Mouse (Mus musculus): ENCODE results near the gene Agtpbp1. TPM values are rescaled to one million over a fixed set of nuclear protein-coding genes. Genes with fewer than 3 reads are reported as not detected.

Agtpbp1 gene
- polyA plus RNA-seq, 1 experiment from 2014 or later, result 44.7 TPM

DNA sequence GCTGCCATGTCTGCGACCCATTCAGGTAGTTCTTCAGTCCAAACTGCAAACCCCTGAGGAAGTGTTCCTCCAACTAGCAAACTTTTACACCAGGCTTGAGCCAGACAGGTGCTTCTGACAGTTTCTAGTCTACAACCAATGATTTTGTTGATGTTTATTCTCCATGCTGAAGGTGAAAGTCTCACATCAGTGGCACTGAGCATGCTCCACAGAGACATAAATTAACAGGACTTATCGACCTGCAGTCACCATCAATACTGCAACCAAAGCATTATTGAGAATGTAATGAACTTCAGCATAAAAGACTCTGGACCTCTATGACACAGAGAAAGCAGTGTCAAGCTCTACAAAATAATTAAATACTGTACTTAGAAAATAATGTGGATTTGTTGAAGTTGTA is 64.2 kb downstream of the Agtpbp1 start:
- no peaks in the 10 kb centered on the region for H3K9me3 ChIP-seq
- WGBS, result 86% methylated on average over 2 of the region's 2 CpGs
- no peaks in the 10 kb centered on the region for H3K4me1 ChIP-seq

DNA sequence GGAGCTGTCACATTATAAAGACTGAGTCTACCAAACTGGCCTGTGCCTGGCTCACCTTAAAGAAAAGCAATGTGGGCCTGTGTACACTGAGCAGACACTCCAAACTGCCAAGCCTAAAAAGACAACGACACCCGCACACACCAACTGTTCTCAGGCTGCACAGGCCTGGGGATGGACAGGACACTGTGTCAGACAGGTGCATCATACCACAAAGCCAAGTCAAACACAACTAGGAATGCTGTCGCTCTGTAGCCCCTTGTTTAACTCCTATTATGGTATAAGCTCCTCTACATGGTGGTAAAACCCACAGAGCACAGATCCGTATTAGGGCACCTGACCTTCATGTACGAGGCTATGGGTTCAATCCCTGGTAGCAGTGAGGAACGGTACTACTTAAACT is 65.5 kb downstream of the Agtpbp1 start:
- H3K4me1 ChIP-seq, result no peaks in the 10 kb centered on the region
- WGBS, result 93% methylated on average over 6 of the region's 6 CpGs
- peaks cover 12% of the 10 kb centered on the region; the same call in 1 of the 2 replicates for H3K36me3 ChIP-seq
- no peak overlapping the region for H3K9ac ChIP-seq
- H3K27me3 ChIP-seq (replicated peaks), result no peaks in the 10 kb centered on the region
- H3K27ac ChIP-seq, result no peak overlapping the region
- no peak overlapping the region for H3K4me3 ChIP-seq
- no peak overlapping the region for H3K4me2 ChIP-seq (replicated peaks)
- H3K9me3 ChIP-seq, result no peaks in the 10 kb centered on the region
- no peak for ATAC-seq (ENCODE audit: low FRiP score, low read depth)

More for the DNA sequence above, 64.2 kb downstream of the Agtpbp1 start:
- H3K27ac ChIP-seq, result no peak overlapping the region
- H3K27me3 ChIP-seq (replicated peaks), result no peaks in the 10 kb centered on the region
- no peak for ATAC-seq (ENCODE audit: low FRiP score, low read depth)
- no peak overlapping the region for H3K4me2 ChIP-seq (replicated peaks)
- H3K4me3 ChIP-seq, result no peak overlapping the region
- H3K9ac ChIP-seq, result no peak overlapping the region
- peaks cover 12% of the 10 kb centered on the region; the same call in 1 of the 2 replicates for H3K36me3 ChIP-seq

GRCm38 (mm10) chr13:59518016-59518415 is 67.0 kb downstream of the Agtpbp1 start:
- Histone ChIP-seq H3K27me3 (replicated peaks) (no peaks in the 10 kb centered on the region), H3K9me3 (no peaks in the 10 kb centered on the region), H3K9ac (no peak overlapping the region), H3K36me3 (peaks cover 6% of the 10 kb centered on the region), H3K4me1 (no peaks in the 10 kb centered on the region), H3K27ac (no peak overlapping the region), H3K4me3 (no peak overlapping the region), H3K4me2 (replicated peaks) (no peak overlapping the region)
- WGBS, result 43% methylated on average over 4 of the region's 4 CpGs
- no peak for ATAC-seq (ENCODE audit: low FRiP score, low read depth)

GRCm38 (mm10) chr13:59515074-59515473 is 70.0 kb downstream of the Agtpbp1 start:
- 17% methylated on average over 7 of the region's 7 CpGs for WGBS
- H3K27ac ChIP-seq, result no peak overlapping the region
- H3K4me2 ChIP-seq (replicated peaks), result no peak overlapping the region
- ATAC-seq (ENCODE audit: low FRiP score, low read depth), result no peak
- no peak overlapping the region for H3K9ac ChIP-seq
- no peaks in the 10 kb centered on the region for H3K9me3 ChIP-seq
- no peaks in the 10 kb centered on the region for H3K27me3 ChIP-seq (replicated peaks)
- H3K4me1 ChIP-seq, result no peaks in the 10 kb centered on the region
- H3K4me3 ChIP-seq, result no peak overlapping the region
- peaks cover 12% of the 10 kb centered on the region for H3K36me3 ChIP-seq

GRCm38 (mm10) chr13:59509644-59510366 is 75.2 kb downstream of the Agtpbp1 start:
- WGBS, result 71% methylated on average over 10 of the region's 10 CpGs
- H3K4me2 ChIP-seq (replicated peaks), result no peak overlapping the region
- no peak overlapping the region for H3K27ac ChIP-seq
- H3K9ac ChIP-seq, result no peak overlapping the region
- H3K36me3 ChIP-seq, result peaks cover 12% of the 10 kb centered on the region
- no peaks in the 10 kb centered on the region for H3K27me3 ChIP-seq (replicated peaks)
- no peaks in the 10 kb centered on the region for H3K9me3 ChIP-seq
- no peak overlapping the region for H3K4me3 ChIP-seq
- H3K4me1 ChIP-seq, result no peaks in the 10 kb centered on the region
- ATAC-seq (ENCODE audit: low FRiP score, low read depth), result no peak

DNA sequence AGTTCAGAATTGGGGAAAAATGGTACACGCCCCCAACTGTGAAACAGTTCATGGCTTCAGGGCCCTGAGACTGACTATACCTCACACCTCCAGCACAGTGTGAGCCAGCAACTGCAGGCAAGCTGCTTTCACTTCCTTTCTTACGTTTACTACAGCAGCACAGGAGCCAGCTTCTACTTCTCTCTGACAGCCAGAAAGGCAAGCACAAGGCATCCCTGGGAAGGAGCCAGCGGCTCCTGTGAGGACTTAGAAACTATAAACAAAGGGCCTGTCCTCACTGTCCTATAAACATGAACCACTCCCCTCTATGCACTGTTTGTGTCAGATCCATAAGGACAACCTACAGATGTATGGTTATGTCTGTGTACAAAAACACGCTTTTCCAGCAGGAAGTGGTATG is 76.4 kb downstream of the Agtpbp1 start:
- 77% methylated on average over 4 of the region's 4 CpGs for WGBS
- no peak overlapping the region for H3K4me2 ChIP-seq (replicated peaks)
- ATAC-seq (ENCODE audit: low FRiP score, low read depth), result no peak
- no peaks in the 10 kb centered on the region for H3K4me1 ChIP-seq
- H3K27ac ChIP-seq, result no peak overlapping the region
- H3K27me3 ChIP-seq (replicated peaks), result no peaks in the 10 kb centered on the region
- no peak overlapping the region for H3K9ac ChIP-seq
- no peaks in the 10 kb centered on the region for H3K9me3 ChIP-seq
- peaks cover 16% of the 10 kb centered on the region for H3K36me3 ChIP-seq
- H3K4me3 ChIP-seq, result no peak overlapping the region

GRCm38 (mm10) chr13:59506450-59506849 is 78.6 kb downstream of the Agtpbp1 start:
- no peak for ATAC-seq (ENCODE audit: low FRiP score, low read depth)
- Histone ChIP-seq H3K27me3 (replicated peaks) (no peaks in the 10 kb centered on the region), H3K4me2 (replicated peaks) (no peak overlapping the region), H3K4me1 (no peaks in the 10 kb centered on the region), H3K36me3 (peaks cover 12% of the 10 kb centered on the region), H3K4me3 (no peak overlapping the region), H3K9me3 (no peaks in the 10 kb centered on the region), H3K9ac (no peak overlapping the region), H3K27ac (no peak overlapping the region)
- WGBS, result 93% methylated on average over 1 of the region's 1 CpGs

DNA sequence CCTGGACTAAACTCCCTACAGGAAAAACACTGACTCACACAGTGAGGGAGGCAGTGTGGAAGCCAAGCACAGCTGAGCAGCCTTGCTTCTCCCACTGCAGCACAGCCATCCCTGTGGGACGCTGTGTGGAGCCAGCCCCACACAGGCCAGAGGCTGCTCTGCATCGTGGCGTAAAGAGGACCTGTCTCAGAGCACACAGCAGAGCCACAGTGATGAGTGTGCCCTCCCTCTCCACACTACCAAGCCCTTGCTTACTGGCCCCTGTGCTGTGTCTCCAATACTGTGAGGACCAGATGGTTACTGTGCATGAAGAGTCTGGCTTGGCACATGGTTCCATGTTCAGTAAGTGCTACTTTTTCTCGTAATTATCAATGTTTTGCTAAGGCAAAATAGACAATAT is 79.2 kb downstream of the Agtpbp1 start:
- ATAC-seq (ENCODE audit: low FRiP score, low read depth), result no peak
- no peaks in the 10 kb centered on the region for H3K27me3 ChIP-seq (replicated peaks)
- H3K9ac ChIP-seq, result no peak overlapping the region
- H3K4me3 ChIP-seq, result no peak overlapping the region
- peaks cover 15% of the 10 kb centered on the region for H3K36me3 ChIP-seq
- 86% methylated on average over 4 of the region's 4 CpGs for WGBS
- no peak overlapping the region for H3K27ac ChIP-seq
- H3K4me2 ChIP-seq (replicated peaks), result no peak overlapping the region
- no peaks in the 10 kb centered on the region for H3K9me3 ChIP-seq
- H3K4me1 ChIP-seq, result no peaks in the 10 kb centered on the region

DNA sequence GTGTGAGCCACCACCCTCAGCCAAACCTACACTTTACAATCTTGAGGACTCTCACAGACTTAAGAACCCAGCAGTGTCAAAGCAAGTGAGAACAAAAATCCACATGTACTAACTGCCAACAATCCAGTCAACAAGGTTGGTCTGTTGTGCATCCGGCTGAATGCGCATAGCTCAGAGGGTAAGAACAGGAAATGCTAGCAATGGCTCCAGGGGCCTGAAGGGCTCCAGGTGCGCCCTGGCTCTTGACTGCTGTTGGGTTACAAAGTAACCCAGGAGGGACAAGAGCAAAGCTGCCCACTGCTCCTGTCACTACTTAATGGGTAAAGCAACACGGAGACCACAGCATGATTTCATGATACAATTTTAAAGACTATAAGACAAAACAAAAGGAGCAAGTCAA is 81.4 kb downstream of the Agtpbp1 start:
- H3K4me2 ChIP-seq (replicated peaks), result no peak overlapping the region
- H3K9me3 ChIP-seq, result no peaks in the 10 kb centered on the region
- 81% methylated on average over 4 of the region's 4 CpGs for WGBS
- no peaks in the 10 kb centered on the region for H3K4me1 ChIP-seq
- no peak overlapping the region for H3K27ac ChIP-seq
- ATAC-seq (ENCODE audit: low FRiP score, low read depth), result no peak
- no peaks in the 10 kb centered on the region for H3K27me3 ChIP-seq (replicated peaks)
- H3K36me3 ChIP-seq, result peaks cover 26% of the 10 kb centered on the region
- H3K9ac ChIP-seq, result no peak overlapping the region
- no peak overlapping the region for H3K4me3 ChIP-seq

- Histone ChIP-seq H3K27ac (no peak overlapping the region), H3K4me2 (replicated peaks) (no peak overlapping the region), H3K4me3 (no peak overlapping the region), H3K9me3 (no peaks in the 10 kb centered on the region), H3K9ac (no peak overlapping the region), H3K36me3 (peaks cover 24% of the 10 kb centered on the region), H3K4me1 (peaks cover 6% of the 10 kb centered on the region; the same call in 1 of the 2 replicates), H3K27me3 (replicated peaks) (no peaks in the 10 kb centered on the region)
- 89% methylated on average over 6 of the region's 6 CpGs for WGBS
- no peak for ATAC-seq (ENCODE audit: low FRiP score, low read depth)
Observed at GRCm38 (mm10) chr13:59499831-59500230, 85.2 kb downstream of the Agtpbp1 start.

GRCm38 (mm10) chr13:59499374-59499773 is 85.7 kb downstream of the Agtpbp1 start:
- Histone ChIP-seq H3K4me3 (no peak overlapping the region), H3K36me3 (peaks cover 29% of the 10 kb centered on the region), H3K4me1 (peaks cover 6% of the 10 kb centered on the region; the same call in 1 of the 2 replicates), H3K9me3 (no peaks in the 10 kb centered on the region), H3K9ac (no peak overlapping the region), H3K27ac (no peak overlapping the region), H3K27me3 (replicated peaks) (no peaks in the 10 kb centered on the region), H3K4me2 (replicated peaks) (no peak overlapping the region)
- 92% methylated on average over 2 of the region's 2 CpGs for WGBS
- ATAC-seq (ENCODE audit: low FRiP score, low read depth), result no peak

DNA sequence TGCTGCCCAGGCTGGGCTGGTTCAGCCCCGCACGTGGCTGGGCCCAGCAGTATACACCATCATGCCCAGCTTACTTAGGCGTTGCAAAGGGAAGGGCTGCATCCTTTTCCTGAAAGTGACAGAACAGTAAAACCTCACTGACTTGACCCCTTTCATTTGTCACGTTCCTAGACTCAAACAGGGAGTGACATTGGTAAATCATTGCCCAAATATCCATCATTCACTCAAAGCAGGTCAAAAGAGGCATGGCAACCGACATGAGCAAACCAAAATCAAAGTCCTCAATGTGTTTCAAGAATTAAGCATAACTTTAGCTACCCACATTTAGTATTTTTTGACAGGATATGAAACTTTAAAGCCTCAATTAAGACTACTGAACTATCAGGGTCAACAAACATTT is 86.8 kb downstream of the Agtpbp1 start:
- ATAC-seq (ENCODE audit: low FRiP score, low read depth), result no peak
- peaks cover 26% of the 10 kb centered on the region for H3K36me3 ChIP-seq
- no peak overlapping the region for H3K27ac ChIP-seq
- no peaks in the 10 kb centered on the region for H3K9me3 ChIP-seq
- no peaks in the 10 kb centered on the region for H3K27me3 ChIP-seq (replicated peaks)
- H3K4me1 ChIP-seq, result peaks cover 6% of the 10 kb centered on the region; the same call in 1 of the 2 replicates
- H3K4me2 ChIP-seq (replicated peaks), result no peak overlapping the region
- no peak overlapping the region for H3K4me3 ChIP-seq
- H3K9ac ChIP-seq, result no peak overlapping the region
- WGBS, result 73% methylated on average over 5 of the region's 5 CpGs

GRCm38 (mm10) chr13:59495839-59496238 is 89.2 kb downstream of the Agtpbp1 start:
- H3K4me1 ChIP-seq, result peaks cover 6% of the 10 kb centered on the region; the same call in 1 of the 2 replicates
- WGBS, result 19% methylated on average over 8 of the region's 8 CpGs
- no peak overlapping the region for H3K4me2 ChIP-seq (replicated peaks)
- no peak for ATAC-seq (ENCODE audit: low FRiP score, low read depth)
- H3K9ac ChIP-seq, result no peak overlapping the region; the same call in 1 of the 2 replicates
- no peaks in the 10 kb centered on the region for H3K27me3 ChIP-seq (replicated peaks)
- H3K36me3 ChIP-seq, result peaks cover 23% of the 10 kb centered on the region
- no peak overlapping the region for H3K27ac ChIP-seq
- H3K4me3 ChIP-seq, result no peak overlapping the region
- no peaks in the 10 kb centered on the region for H3K9me3 ChIP-seq
